Mouse (Mus musculus) heart, embryonic 12.5 days (tissue): ENCODE results near the gene Coasy. TPM values are rescaled to one million over a fixed set of nuclear protein-coding genes. Genes with fewer than 3 reads are reported as not detected.
A peak's percentile ranks its signal among the peaks of the same experiment; 100 is the strongest.

Experiments
- ATAC-seq: fragments of 200-750 bp; cut with Nextera tagmentation; 2 replicates; pipeline ENCODE4 v1.8.0; 2017; ENCODE audit warnings: moderate TSS enrichment, moderate library complexity; ENCODE audit not compliant: insufficient number of reproducible peaks, low FRiP score
- H3K27ac ChIP-seq: fragments of 300-500 bp; sonication (generic); 2 replicates; pipeline ENCODE4 v1.5.1; 2016; ENCODE audit warnings: mild to moderate bottlenecking, moderate library complexity; ENCODE audit not compliant: poor library complexity, severe bottlenecking
- H3K27me3 ChIP-seq: fragments of 300-500 bp; sonication (generic); replicated peaks from 2 replicates; pipeline ENCODE4 v1.6.1; 2016; ENCODE audit warnings: mild to moderate bottlenecking, moderate library complexity
- H3K36me3 ChIP-seq: fragments of 300-500 bp; sonication (generic); 2 replicates; pipeline ENCODE4 v1.6.1; 2016; ENCODE audit warnings: mild to moderate bottlenecking, moderate library complexity
- H3K4me1 ChIP-seq: fragments of 300-500 bp; sonication (generic); replicated peaks from 2 replicates; pipeline ENCODE4 v1.6.1; 2016; ENCODE audit warnings: mild to moderate bottlenecking
- H3K4me2 ChIP-seq: fragments of 300-500 bp; sonication (generic); 2 replicates; pipeline ENCODE4 v1.6.1; 2016; ENCODE audit warnings: mild to moderate bottlenecking, moderate library complexity
- H3K4me3 ChIP-seq: fragments of 300-500 bp; sonication (generic); 2 replicates; pipeline ENCODE4 v1.5.1; 2016; ENCODE audit warnings: mild to moderate bottlenecking
- H3K9ac ChIP-seq: fragments of 300-500 bp; sonication (generic); 2 replicates; pipeline ENCODE4 v1.6.1; 2016; ENCODE audit warnings: mild to moderate bottlenecking, moderate library complexity
- H3K9me3 ChIP-seq: fragments of 300-500 bp; sonication (generic); replicated peaks from 2 replicates; pipeline ENCODE4 v1.6.1; 2016; ENCODE audit warnings: mild to moderate bottlenecking, moderate library complexity
- WGBS: fragments of 180-500 bp; shearing (Covaris S2); methylation state at CpG from one replicate; pipeline ENCODE4 v1.1.7; 2016; 5-methylcytosine and 5-hydroxymethylcytosine counted together
- polyA plus RNA-seq: library from polyadenylated mRNA; unstranded; fragments of >200 nt; fragmentation: Nextera tagmentation; extraction: Ambion mirVana; gene quantifications from 2 replicates; pipeline ENCODE4 v1.2.1, GENCODE M21; 2016

The Coasy gene
- 27.2 and 30.4 TPM in 2 replicates for polyA plus RNA-seq

DNA sequence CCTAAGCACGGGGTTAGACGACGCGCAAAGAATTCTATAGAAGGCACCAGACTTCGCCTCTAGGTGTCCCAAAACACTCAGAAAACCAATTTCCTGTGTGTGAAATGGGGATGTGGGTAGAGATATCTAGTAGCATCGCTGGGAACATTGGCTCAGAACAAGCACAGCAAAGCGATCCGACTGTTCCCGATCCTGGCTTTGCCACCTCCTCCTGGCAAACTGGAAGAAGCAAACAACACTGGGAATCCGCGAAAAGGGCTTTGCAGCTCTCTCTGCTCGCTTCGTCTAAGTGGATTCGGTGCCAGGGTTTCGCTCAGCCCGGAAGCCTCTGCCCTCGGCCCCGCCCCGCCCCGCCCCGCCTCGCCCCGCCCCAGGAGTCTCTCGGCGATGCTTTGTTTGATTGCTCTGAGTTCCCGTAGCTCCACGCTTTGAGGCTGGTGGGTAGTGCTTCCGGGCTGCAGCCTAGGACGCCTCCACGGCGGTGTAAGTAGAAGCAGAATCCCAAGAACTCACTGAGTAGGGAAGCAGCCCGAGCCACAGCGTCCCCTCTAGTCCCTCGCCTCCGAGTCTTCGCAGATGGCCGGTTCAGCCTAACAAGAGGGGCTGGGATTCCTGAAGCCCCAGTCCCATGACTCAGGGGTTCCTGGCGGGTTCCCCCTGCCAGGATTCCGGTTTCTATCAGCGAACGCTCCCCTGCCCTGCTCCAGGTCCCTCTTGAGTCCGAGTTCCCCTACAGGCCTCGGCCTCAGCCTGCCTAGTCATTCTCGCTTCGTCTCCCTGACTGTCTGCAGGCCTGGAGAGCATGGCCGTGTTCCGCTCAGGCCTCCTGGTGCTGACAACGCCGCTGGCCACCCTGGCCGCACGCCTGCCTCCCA lies at the start of gene Coasy:
Gene Coasy, plus strand, starts transcription at position 358 of the 875 bp plus-strand sequence.
- H3K4me1 ChIP-seq = peaks cover 43% of the 10 kb centered on the region
- ATAC-seq = peak; percentile 89
- H3K9ac ChIP-seq = peak within 1 kb of the TSS; percentile 91
- peaks cover 15% of the 10 kb centered on the region for H3K36me3 ChIP-seq
- H3K27me3 ChIP-seq = peaks cover 38% of the 10 kb centered on the region
- peak within 1 kb of the TSS; percentile 70 for H3K4me3 ChIP-seq
- peak within 1 kb of the TSS; percentile 90 for H3K4me2 ChIP-seq
- no peaks in the 10 kb centered on the region for H3K9me3 ChIP-seq
- H3K27ac ChIP-seq = peak within 1 kb of the TSS; percentile 84
- WGBS = under 1% methylated on average over 51 of the region's 51 CpGs

DNA sequence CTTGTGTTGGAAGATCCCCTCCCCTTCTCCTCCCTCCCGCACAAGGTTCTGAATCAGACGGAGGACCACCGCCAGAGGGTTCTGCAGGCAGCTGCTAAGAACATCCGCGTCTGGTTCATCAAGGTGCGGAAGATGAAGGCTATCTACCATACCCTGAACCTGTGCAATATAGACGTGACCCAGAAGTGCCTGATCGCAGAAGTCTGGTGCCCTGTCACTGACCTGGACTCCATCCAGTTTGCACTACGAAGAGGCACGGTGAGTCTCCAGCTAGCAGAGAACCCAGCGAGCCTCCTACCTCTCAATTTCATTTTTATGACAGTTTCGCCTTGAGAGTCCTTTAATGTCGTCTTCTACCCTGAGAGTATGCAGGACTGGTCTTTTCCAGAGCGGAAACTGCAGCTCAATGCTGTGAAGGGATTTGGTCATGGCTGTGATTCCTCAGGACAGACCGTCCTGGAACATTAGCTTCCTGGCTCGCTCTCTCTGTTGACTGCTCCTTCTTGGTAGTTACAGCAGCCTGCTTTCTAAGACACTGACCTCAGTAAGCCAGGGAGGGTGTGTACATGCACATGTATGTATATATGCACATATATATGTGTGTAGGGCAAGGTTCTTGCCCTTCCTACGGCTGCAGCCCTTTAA lies 48.4 kb upstream of the Coasy start:
- Histone ChIP-seq H3K27me3 (no peaks in the 10 kb centered on the region), H3K36me3 (peaks cover 86% of the 10 kb centered on the region), H3K27ac (no peak overlapping the region), H3K9ac (no peak overlapping the region), H3K4me3 (no peak overlapping the region), H3K4me2 (no peak overlapping the region), H3K9me3 (no peaks in the 10 kb centered on the region), H3K4me1 (peaks cover 18% of the 10 kb centered on the region)
- 92% methylated on average over 17 of the region's 17 CpGs for WGBS
- ATAC-seq = no peak

DNA sequence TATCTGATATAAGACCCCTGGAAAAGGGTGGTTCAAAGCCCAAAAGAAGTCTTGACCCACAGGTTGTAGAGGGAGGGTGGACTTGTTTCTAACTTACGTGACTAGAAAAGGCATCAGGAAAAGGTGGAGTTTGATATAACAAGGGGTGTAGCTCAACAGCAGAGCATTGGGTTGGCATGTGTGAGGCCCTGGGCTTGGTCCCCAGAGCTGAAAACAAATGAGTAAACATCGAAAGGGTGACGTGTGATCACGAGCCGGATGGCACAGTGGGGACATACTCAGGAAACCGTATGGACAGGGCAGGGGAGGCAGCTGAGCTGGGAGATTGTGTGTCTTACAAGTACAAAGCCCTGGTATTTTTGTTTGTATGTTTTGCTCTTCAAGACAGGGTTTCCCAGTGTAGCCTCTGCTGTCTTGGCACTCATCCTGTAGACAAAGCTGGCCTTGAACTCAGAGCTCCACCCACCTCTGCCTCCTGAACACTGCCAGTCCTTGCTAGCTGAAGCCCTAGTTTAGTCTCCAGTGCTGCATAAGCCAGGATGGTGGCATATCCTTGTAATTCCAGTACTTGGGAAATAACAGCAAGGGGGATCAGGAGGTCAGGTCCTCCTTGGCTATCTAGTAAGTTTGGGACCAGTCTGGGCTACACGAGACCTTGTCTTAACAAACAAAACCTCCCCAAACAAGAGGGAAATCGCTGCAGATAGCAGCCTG lies 47.6 kb upstream of the Coasy start:
- 88% methylated on average over 8 of the region's 8 CpGs for WGBS
- Histone ChIP-seq H3K27ac (no peak overlapping the region), H3K9me3 (no peaks in the 10 kb centered on the region), H3K4me3 (no peak overlapping the region), H3K36me3 (peaks cover 89% of the 10 kb centered on the region), H3K9ac (no peak overlapping the region), H3K4me2 (no peak overlapping the region), H3K27me3 (no peaks in the 10 kb centered on the region), H3K4me1 (peaks cover 13% of the 10 kb centered on the region)
- no peak for ATAC-seq

GRCm38 (mm10) chr11:101035328-101035695 lies 47.1 kb upstream of the Coasy start:
- WGBS = 90% methylated on average over 4 of the region's 4 CpGs
- no peak overlapping the region for H3K27ac ChIP-seq
- H3K36me3 ChIP-seq = peaks cover 89% of the 10 kb centered on the region
- no peaks in the 10 kb centered on the region for H3K27me3 ChIP-seq
- H3K9ac ChIP-seq = no peak overlapping the region
- H3K4me1 ChIP-seq = peaks cover 8% of the 10 kb centered on the region
- ATAC-seq = no peak
- no peak overlapping the region for H3K4me2 ChIP-seq
- no peak overlapping the region for H3K4me3 ChIP-seq
- no peaks in the 10 kb centered on the region for H3K9me3 ChIP-seq

GRCm38 (mm10) chr11:101037795-101038194 lies 44.6 kb upstream of the Coasy start:
- no peak for ATAC-seq
- 73% methylated on average over 10 of the region's 10 CpGs for WGBS

DNA sequence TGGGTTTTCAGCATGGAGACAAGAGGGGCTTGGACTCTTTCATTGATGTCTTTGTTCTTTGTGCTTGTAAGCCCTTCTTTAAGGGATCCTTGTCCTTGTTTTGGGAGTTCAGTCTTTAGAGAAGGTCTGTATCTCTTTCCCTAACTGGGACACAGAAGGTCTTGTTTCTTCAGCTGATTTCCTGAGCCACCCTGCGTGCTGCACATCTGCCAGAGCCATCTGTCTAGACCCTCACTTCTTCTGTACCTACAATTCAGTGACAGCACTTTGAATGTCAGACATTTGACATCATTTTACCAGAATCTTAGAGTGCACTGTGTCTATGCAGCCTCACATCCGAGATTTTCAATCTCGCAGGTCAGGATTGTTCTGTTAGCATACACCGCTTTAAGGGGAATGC lies 36.5 kb upstream of the Coasy start:
- H3K36me3 ChIP-seq = peaks cover 99% of the 10 kb centered on the region
- 91% methylated on average over 4 of the region's 4 CpGs for WGBS

More at GRCm38 (mm10) chr11:101037795-101038194, 44.6 kb upstream of the Coasy start:
- H3K36me3 ChIP-seq = peaks cover 91% of the 10 kb centered on the region
- H3K9me3 ChIP-seq = no peaks in the 10 kb centered on the region
- H3K4me1 ChIP-seq = no peaks in the 10 kb centered on the region
- no peaks in the 10 kb centered on the region for H3K27me3 ChIP-seq
- no peak overlapping the region for H3K27ac ChIP-seq
- H3K4me2 ChIP-seq = no peak overlapping the region
- no peak overlapping the region for H3K4me3 ChIP-seq
- H3K9ac ChIP-seq = no peak overlapping the region

GRCm38 (mm10) chr11:101046440-101046839 lies 35.9 kb upstream of the Coasy start:
- H3K27me3 ChIP-seq = no peaks in the 10 kb centered on the region
- no peak overlapping the region for H3K4me3 ChIP-seq
- peak overlapping the region; percentile 39; the same call in 1 of the 2 replicates for H3K27ac ChIP-seq
- peaks cover 14% of the 10 kb centered on the region for H3K4me1 ChIP-seq
- ATAC-seq = no peak
- H3K9me3 ChIP-seq = no peaks in the 10 kb centered on the region
- 31% methylated on average over 9 of the region's 9 CpGs for WGBS
- H3K4me2 ChIP-seq = no peak overlapping the region
- peaks cover 97% of the 10 kb centered on the region for H3K36me3 ChIP-seq
- H3K9ac ChIP-seq = peak overlapping the region; percentile 35; the same call in 1 of the 2 replicates

More for the DNA sequence above, 36.5 kb upstream of the Coasy start:
- ATAC-seq = no peak
- no peak overlapping the region for H3K9ac ChIP-seq
- H3K27ac ChIP-seq = no peak overlapping the region
- H3K9me3 ChIP-seq = no peaks in the 10 kb centered on the region
- peaks cover 14% of the 10 kb centered on the region for H3K4me1 ChIP-seq
- no peak overlapping the region for H3K4me2 ChIP-seq
- H3K27me3 ChIP-seq = no peaks in the 10 kb centered on the region
- no peak overlapping the region for H3K4me3 ChIP-seq

- no peak overlapping the region for H3K27ac ChIP-seq
- 76% methylated on average over 3 of the region's 3 CpGs for WGBS
- no peak overlapping the region for H3K4me2 ChIP-seq
- H3K4me3 ChIP-seq = no peak overlapping the region
- peaks cover 98% of the 10 kb centered on the region for H3K36me3 ChIP-seq
- no peak for ATAC-seq
- H3K27me3 ChIP-seq = no peaks in the 10 kb centered on the region
- H3K4me1 ChIP-seq = peaks cover 14% of the 10 kb centered on the region
- no peak overlapping the region for H3K9ac ChIP-seq
- no peaks in the 10 kb centered on the region for H3K9me3 ChIP-seq
Measured at GRCm38 (mm10) chr11:101047502-101047901, 34.9 kb upstream of the Coasy start.

- no peak overlapping the region for H3K27ac ChIP-seq
- peaks cover 4% of the 10 kb centered on the region for H3K9me3 ChIP-seq
- H3K36me3 ChIP-seq = peaks cover 97% of the 10 kb centered on the region
- ATAC-seq = no peak
- no peaks in the 10 kb centered on the region for H3K27me3 ChIP-seq
- no peak overlapping the region for H3K4me3 ChIP-seq
- no peak overlapping the region for H3K4me2 ChIP-seq
- H3K9ac ChIP-seq = no peak overlapping the region
- WGBS = 90% methylated on average over 9 of the region's 9 CpGs
- peaks cover 16% of the 10 kb centered on the region for H3K4me1 ChIP-seq
Measured at GRCm38 (mm10) chr11:101050359-101050758, 32.0 kb upstream of the Coasy start.

DNA sequence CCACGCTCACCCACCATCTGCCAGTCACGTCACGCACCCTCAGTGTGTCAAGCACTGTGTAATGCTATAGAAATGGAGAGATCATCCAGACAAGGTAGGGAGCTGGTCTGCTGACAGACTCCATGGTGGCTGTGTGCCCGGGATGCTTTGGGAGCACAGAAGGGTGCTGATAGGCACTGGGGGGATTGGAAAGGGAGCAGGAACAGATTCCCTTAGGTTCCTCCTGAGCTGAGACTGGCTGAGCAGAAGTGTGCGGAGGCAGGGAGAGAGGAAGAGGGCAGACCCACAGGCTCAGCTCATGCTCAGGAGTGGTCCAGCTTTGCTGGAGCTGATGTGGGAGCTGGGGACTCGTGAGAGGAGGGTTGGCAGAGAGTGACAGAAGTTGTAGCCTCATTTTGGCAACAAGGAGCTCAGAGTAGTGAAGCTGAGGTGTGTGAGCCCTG lies 31.3 kb upstream of the Coasy start:
- Histone ChIP-seq H3K9ac (no peak overlapping the region), H3K27ac (no peak overlapping the region)

GRCm38 (mm10) chr11:101051617-101052016 lies 30.7 kb upstream of the Coasy start:
- no peak overlapping the region for H3K4me2 ChIP-seq
- peaks cover 4% of the 10 kb centered on the region for H3K9me3 ChIP-seq
- ATAC-seq = no peak
- 74% methylated on average over 8 of the region's 8 CpGs for WGBS
- no peak overlapping the region for H3K9ac ChIP-seq
- no peaks in the 10 kb centered on the region for H3K27me3 ChIP-seq
- no peak overlapping the region for H3K4me3 ChIP-seq
- H3K27ac ChIP-seq = no peak overlapping the region
- H3K36me3 ChIP-seq = peaks cover 91% of the 10 kb centered on the region
- H3K4me1 ChIP-seq = peaks cover 22% of the 10 kb centered on the region

More for the DNA sequence above, 31.3 kb upstream of the Coasy start:
- Histone ChIP-seq H3K36me3 (peaks cover 97% of the 10 kb centered on the region), H3K27me3 (no peaks in the 10 kb centered on the region), H3K4me2 (no peak overlapping the region), H3K4me3 (no peak overlapping the region), H3K4me1 (peaks cover 22% of the 10 kb centered on the region), H3K9me3 (peaks cover 4% of the 10 kb centered on the region)
- WGBS = 82% methylated on average over 6 of the region's 6 CpGs
- no peak for ATAC-seq
